Mouse (Mus musculus) lung, postnatal 0 days (tissue): Measurements from ENCODE around the gene Ghrh. TPM values are rescaled to one million over a fixed set of nuclear protein-coding genes. Genes with fewer than 3 reads are reported as not detected.

ENCODE experiments used
- ATAC-seq: fragments of 200-750 bp; cut with Nextera tagmentation; 2 replicates; pipeline ENCODE4 v1.8.0; 2017; ENCODE audit warnings: moderate library complexity
- DNase-seq: peaks from one replicate; pipeline ENCODE4 v3.0.0-alpha.2; 2016; ENCODE audit warnings: low spot score
- H3K27ac ChIP-seq: fragments of 300-500 bp; sonication (generic); 2 replicates; pipeline ENCODE4 v1.5.1; 2014; ENCODE audit warnings: antibody characterized with exemption, mild to moderate bottlenecking, low read length, mixed read lengths
- H3K27me3 ChIP-seq: fragments of 300-500 bp; sonication (generic); replicated peaks from 2 replicates; pipeline ENCODE4 v1.6.1; 2014; ENCODE audit warnings: low read length, mixed read lengths; ENCODE audit not compliant: insufficient read depth
- H3K36me3 ChIP-seq: fragments of 300-500 bp; sonication (generic); 2 replicates; pipeline ENCODE4 v1.6.1; 2014; ENCODE audit warnings: low read length, mixed read lengths; ENCODE audit not compliant: insufficient read depth
- H3K4me1 ChIP-seq: fragments of 300-500 bp; sonication (generic); 2 replicates; pipeline ENCODE4 v1.6.1; 2014; ENCODE audit warnings: antibody characterized with exemption, low read depth, low read length, mixed read lengths; ENCODE audit not compliant: insufficient read depth
- H3K4me2 ChIP-seq: fragments of 300-500 bp; sonication (generic); replicated peaks from 2 replicates; pipeline ENCODE4 v1.6.1; 2014; ENCODE audit warnings: low read depth, mild to moderate bottlenecking, low read length, moderate library complexity, mixed read lengths
- H3K4me3 ChIP-seq: fragments of 300-500 bp; sonication (generic); 2 replicates; pipeline ENCODE4 v1.5.1; 2014; ENCODE audit warnings: low read depth, low read length
- H3K9ac ChIP-seq: fragments of 300-500 bp; sonication (generic); replicated peaks from 2 replicates; pipeline ENCODE4 v1.6.1; 2014; ENCODE audit warnings: low read depth, mild to moderate bottlenecking
- H3K9me3 ChIP-seq: fragments of 300-500 bp; sonication (generic); 2 replicates; pipeline ENCODE4 v1.6.1; 2016; ENCODE audit warnings: low read length, mixed read lengths
- CTCF ChIP-seq: IDR thresholded peaks from 2 replicates; pipeline ENCODE4 v1.5.1; 2016; ENCODE audit warnings: antibody characterized with exemption, mild to moderate bottlenecking
- EP300 ChIP-seq: IDR thresholded peaks from 2 replicates; pipeline ENCODE4 v1.6.1; 2016; ENCODE audit warnings: antibody characterized with exemption, mild to moderate bottlenecking, control low read depth
- WGBS: fragments of 180-500 bp; shearing (Covaris S2); extraction: QIAGEN DNeasy Blood & Tissue Kit; methylation state at CpG from one replicate; pipeline ENCODE4 v1.1.7; 2014; 5-methylcytosine and 5-hydroxymethylcytosine counted together
- polyA plus RNA-seq: library from polyadenylated mRNA; unstranded; fragments of >200 nt; fragmentation: Nextera tagmentation; extraction: Ambion mirVana; gene quantifications from 2 replicates; pipeline ENCODE4 v1.2.1, GENCODE M21; 2015

Gene Ghrh
- polyA plus RNA-seq, 1 experiment from 2014 or later = 0.79 TPM

- no peak for TF ChIP-seq EP300
- no peak for TF ChIP-seq CTCF
- WGBS = 65% methylated on average over 2 of the region's 2 CpGs
- Histone ChIP-seq H3K27me3 (no peaks in the 10 kb centered on the region), H3K27ac (peak overlapping the region; percentile 78), H3K9ac (no peak overlapping the region), H3K4me3 (no peak overlapping the region), H3K4me1 (peaks cover 7% of the 10 kb centered on the region; the same call in 1 of the 2 replicates), H3K4me2 (no peak overlapping the region), H3K36me3 (peaks cover 25% of the 10 kb centered on the region; the same call in 1 of the 2 replicates), H3K9me3 (no peaks in the 10 kb centered on the region)
- ATAC-seq (no peak), DNase-seq (no peak)
These were observed 38.9 kb downstream of the Ghrh start for GRCm38 (mm10) chr2:157308273-157308917.

GRCm38 (mm10) chr2:157307715-157308265, 39.5 kb downstream of the Ghrh start:
- Histone ChIP-seq H3K4me3 (no peak overlapping the region), H3K9ac (no peak overlapping the region), H3K36me3 (peaks cover 26% of the 10 kb centered on the region; the same call in 1 of the 2 replicates), H3K9me3 (no peaks in the 10 kb centered on the region), H3K4me1 (peaks cover 7% of the 10 kb centered on the region; the same call in 1 of the 2 replicates), H3K27me3 (no peaks in the 10 kb centered on the region), H3K27ac (peak overlapping the region; percentile 78), H3K4me2 (no peak overlapping the region)
- ATAC-seq = peak; percentile 59
- 43% methylated on average over 4 of the region's 4 CpGs for WGBS
- DNase-seq = peak; percentile 45
- TF ChIP-seq EP300 = peak; percentile 12; the same call in 1 of the 2 replicates
- no peak for TF ChIP-seq CTCF

- peaks cover 7% of the 10 kb centered on the region; the same call in 1 of the 2 replicates for H3K4me1 ChIP-seq
- H3K9me3 ChIP-seq = no peaks in the 10 kb centered on the region
- no peaks in the 10 kb centered on the region for H3K27me3 ChIP-seq
- DNase-seq (peak; percentile 92), ATAC-seq (peak; percentile 88)
- H3K9ac ChIP-seq = no peak overlapping the region
- H3K4me2 ChIP-seq = no peak overlapping the region
- TF ChIP-seq CTCF = no peak
- peak; percentile 78 for TF ChIP-seq EP300
- peak overlapping the region; percentile 78 for H3K27ac ChIP-seq
- H3K36me3 ChIP-seq = peaks cover 23% of the 10 kb centered on the region; the same call in 1 of the 2 replicates
- H3K4me3 ChIP-seq = no peak overlapping the region
- WGBS = 39% methylated on average over 7 of the region's 7 CpGs
These were observed 40.9 kb downstream of the Ghrh start for GRCm38 (mm10) chr2:157306091-157307032.

GRCm38 (mm10) chr2:157303096-157303495, 44.2 kb downstream of the Ghrh start:
- Histone ChIP-seq H3K9me3 (no peaks in the 10 kb centered on the region), H3K4me1 (peaks cover 7% of the 10 kb centered on the region; the same call in 1 of the 2 replicates), H3K27me3 (no peaks in the 10 kb centered on the region), H3K9ac (no peak overlapping the region), H3K4me3 (no peak overlapping the region), H3K36me3 (peaks cover 35% of the 10 kb centered on the region), H3K4me2 (no peak overlapping the region), H3K27ac (peak overlapping the region; percentile 38; the same call in 1 of the 2 replicates)
- 70% methylated on average over 9 of the region's 9 CpGs for WGBS
- no peak for DNase-seq
- TF ChIP-seq CTCF (no peak), EP300 (no peak)
- no peak for ATAC-seq

GRCm38 (mm10) chr2:157300051-157300450, 47.3 kb downstream of the Ghrh start:
- WGBS = 87% methylated on average over 6 of the region's 6 CpGs
- DNase-seq (no peak), ATAC-seq (no peak)
- Histone ChIP-seq H3K4me2 (no peak overlapping the region), H3K27me3 (no peaks in the 10 kb centered on the region), H3K36me3 (peaks cover 46% of the 10 kb centered on the region), H3K9me3 (no peaks in the 10 kb centered on the region), H3K4me3 (no peak overlapping the region), H3K9ac (no peak overlapping the region), H3K27ac (no peak overlapping the region), H3K4me1 (no peaks in the 10 kb centered on the region)
- TF ChIP-seq CTCF = no peak
- no peak for TF ChIP-seq EP300

- no peak for TF ChIP-seq CTCF
- TF ChIP-seq EP300 = no peak
- DNase-seq (no peak), ATAC-seq (no peak)
- no peak overlapping the region for H3K27ac ChIP-seq
- H3K9ac ChIP-seq = no peak overlapping the region
- H3K36me3 ChIP-seq = peaks cover 32% of the 10 kb centered on the region
- no peaks in the 10 kb centered on the region for H3K9me3 ChIP-seq
- H3K4me1 ChIP-seq = no peaks in the 10 kb centered on the region
- H3K4me2 ChIP-seq = no peak overlapping the region
- H3K4me3 ChIP-seq = no peak overlapping the region
- no peaks in the 10 kb centered on the region for H3K27me3 ChIP-seq
- WGBS = 83% methylated on average over 7 of the region's 7 CpGs
These were observed 51.1 kb downstream of the Ghrh start for GRCm38 (mm10) chr2:157296105-157296689.
